9 mouse cellular contexts compared by ENCODE assay signal in the genomic region with DNA sequence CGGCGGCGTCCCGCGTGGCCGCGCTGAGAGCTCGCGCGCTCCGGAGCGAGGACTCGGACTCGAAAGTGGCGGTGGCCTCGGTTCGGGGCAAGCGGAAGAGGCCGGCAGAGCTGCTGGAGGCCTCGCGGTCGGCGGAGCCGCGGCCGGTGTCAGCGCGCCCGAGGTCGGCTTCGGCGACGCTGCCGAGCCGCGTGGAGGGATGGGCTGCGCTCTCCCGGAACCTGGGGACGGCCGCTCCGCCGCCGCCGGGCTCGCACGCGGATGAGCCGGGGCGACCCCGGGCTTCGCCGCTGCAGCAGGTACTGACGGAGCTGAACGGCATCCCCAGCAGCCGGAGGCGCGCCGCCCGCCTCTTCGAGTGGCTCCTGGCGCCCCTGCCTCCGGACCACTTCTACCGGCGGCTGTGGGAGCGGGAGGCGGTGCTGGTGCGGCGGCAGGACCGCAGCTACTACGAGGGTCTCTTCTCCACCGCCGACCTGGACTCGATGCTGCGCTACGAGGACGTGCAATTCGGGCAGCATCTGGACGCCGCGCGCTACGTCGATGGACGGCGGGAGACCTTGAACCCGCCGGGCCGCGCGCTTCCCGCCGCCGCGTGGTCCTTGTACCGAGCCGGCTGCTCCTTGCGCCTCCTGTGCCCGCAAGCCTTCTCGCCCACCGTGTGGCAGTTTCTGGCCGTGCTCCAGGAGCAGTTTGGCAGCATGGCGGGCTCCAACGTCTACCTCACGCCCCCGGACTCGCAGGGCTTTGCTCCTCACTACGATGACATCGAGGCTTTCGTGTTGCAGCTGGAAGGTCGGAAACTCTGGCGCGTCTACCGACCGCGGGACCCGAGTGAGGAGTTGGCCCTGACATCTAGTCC. TPM values are rescaled to one million over a fixed set of nuclear protein-coding genes. Genes with fewer than 3 reads are reported as not detected.
DNase-seq lines count a peak whose midpoint lies in the region; ATAC-seq and TF ChIP-seq lines count a peak whose summit lies in the region.
"Had no signal": no experiment of that assay in that cellular context is flagged by ENCODE, and none has a peak within 500 bp of the region (broad histone marks: within the 10 kb centered on the region; RNA-seq: fewer than 3 reads in every experiment).

No protein-coding gene starts in this region.

- peaks cover 37% of the 10 kb centered on the region for H3K79me2 ChIP-seq in CH12.LX (replicated peaks; ENCODE audit: control insufficient read depth, extremely low read depth, insufficient read depth, poor library complexity, severe bottlenecking)

- dilution Hi-C loops in CH12.LX (cut with MboI; ENCODE audit: extremely low pct_ligation_motif_present, extremely low pct_unique_long_range_greater_than_20kb, low sequenced_read_pairs), result no loop called here

- H3K36me3 ChIP-seq in CH12.LX (replicated peaks in 1 of 2; ENCODE audit: control insufficient read depth in 1 of 2, insufficient read depth in 1 of 2, low read length in 1 of 2), result peaks cover 0 to 31% of the 10 kb centered on the region in 2 experiments
- peaks cover 40% of the 10 kb centered on the region for H3K36me3 ChIP-seq in embryonic facial prominence, embryonic 10.5 days (replicated peaks)
- peaks cover 24% of the 10 kb centered on the region for H3K36me3 ChIP-seq in heart, embryonic 12.5 days
- H3K36me3 ChIP-seq in lung, embryonic 14.5 days (ENCODE audit: insufficient read depth), result peaks cover 28% of the 10 kb centered on the region

- peak overlapping the region; percentile 72 to 90 (median 82) for H3K4me3 ChIP-seq in CH12.LX (replicated peaks in 1 of 3; ENCODE audit: low read depth in 2 of 3, low read length in 2 of 3, poor library complexity in 1 of 3)
- H3K4me3 ChIP-seq in embryonic facial prominence, embryonic 10.5 days, result peak overlapping the region; percentile 94
- peak overlapping the region; percentile 90 for H3K4me3 ChIP-seq in heart, embryonic 12.5 days
- peak overlapping the region; percentile 91 for H3K4me3 ChIP-seq in lung, embryonic 14.5 days (ENCODE audit: low read depth, low read length)

- TF ChIP-seq POLR2A in CH12.LX (IDR thresholded peaks at IDR 0.05; ENCODE audit: low read depth, low read length), result no peak

- peak; percentile 48 for DNase-seq in CH12.LX (ENCODE audit: extremely low read depth)
- peak; percentile 64 for DNase-seq in adrenal gland, adult 2 months
- DNase-seq in embryonic facial prominence, embryonic 10.5 days (ENCODE audit: low spot score), result peak; percentile 70
- peak; percentile 33 to 54 for DNase-seq in kidney, postnatal 25 days
- DNase-seq in lung, embryonic 14.5 days, result peak; percentile 56
- DNase-seq in ovary, postnatal 10 days (ENCODE audit: low spot score), result peak; percentile 13
- peak; percentile 71 for DNase-seq in thymus, postnatal 4 days

- H3K9me3 ChIP-seq in CH12.LX (replicated peaks; ENCODE audit: low read length), result peaks cover 3% of the 10 kb centered on the region
- no peaks in the 10 kb centered on the region for H3K9me3 ChIP-seq in embryonic facial prominence, embryonic 10.5 days
- no peaks in the 10 kb centered on the region for H3K9me3 ChIP-seq in heart, embryonic 12.5 days (replicated peaks)
- H3K9me3 ChIP-seq in lung, embryonic 14.5 days (ENCODE audit: low read depth, low read length), result no peaks in the 10 kb centered on the region

- H3K4me1 ChIP-seq in CH12.LX (ENCODE audit: control insufficient read depth in 1 of 2, insufficient read depth in 2 of 2), result peaks cover 7 to 37% of the 10 kb centered on the region in 2 experiments
- H3K4me1 ChIP-seq in embryonic facial prominence, embryonic 10.5 days, result peaks cover 38% of the 10 kb centered on the region
- peaks cover 38% of the 10 kb centered on the region for H3K4me1 ChIP-seq in heart, embryonic 12.5 days (replicated peaks)
- H3K4me1 ChIP-seq in lung, embryonic 14.5 days (ENCODE audit: insufficient read depth), result peaks cover 12% of the 10 kb centered on the region

- H3K4me2 ChIP-seq in CH12.LX (ENCODE audit: insufficient read depth, low read depth, poor library complexity, severe bottlenecking), result peak overlapping the region; percentile 79
- peak overlapping the region; percentile 99 for H3K4me2 ChIP-seq in heart, embryonic 12.5 days
- H3K4me2 ChIP-seq in lung, embryonic 14.5 days, result peak overlapping the region; percentile 98

- no peak for TF ChIP-seq RAD21 in CH12.LX (IDR thresholded peaks at IDR 0.05; ENCODE audit: low read depth, low read length)

- WGBS in embryonic facial prominence, embryonic 10.5 days, result under 1% methylated on average over 116 of the region's 116 CpGs
- under 1% methylated on average over 116 of the region's 116 CpGs for WGBS in heart, embryonic 12.5 days
- WGBS in lung, embryonic 14.5 days, result under 1% methylated on average over 98 of the region's 116 CpGs

- TF ChIP-seq EP300 in CH12.LX (IDR thresholded peaks at IDR 0.05; ENCODE audit: low read length), result no peak

- ATAC-seq in heart, embryonic 12.5 days (ENCODE audit: insufficient number of reproducible peaks, low FRiP score), result peak; percentile 63
- ATAC-seq in lung, embryonic 14.5 days (ENCODE audit: insufficient read depth), result peak; percentile 59

- H3K9ac ChIP-seq in CH12.LX (ENCODE audit: insufficient read depth, low read depth), result peak overlapping the region; percentile 80
- peak overlapping the region; percentile 92 for H3K9ac ChIP-seq in heart, embryonic 12.5 days
- H3K9ac ChIP-seq in lung, embryonic 14.5 days, result peak overlapping the region; percentile 79

- H3K27ac ChIP-seq in CH12.LX (ENCODE audit: insufficient read depth, low read depth), result peak overlapping the region; percentile 59
- peak overlapping the region; percentile 93 for H3K27ac ChIP-seq in embryonic facial prominence, embryonic 10.5 days (replicated peaks)
- peak overlapping the region; percentile 71 for H3K27ac ChIP-seq in heart, embryonic 12.5 days (ENCODE audit: poor library complexity, severe bottlenecking)
- H3K27ac ChIP-seq in lung, embryonic 14.5 days (ENCODE audit: low read depth), result peak overlapping the region; percentile 75; the same call in 1 of the 2 replicates

- no peaks in the 10 kb centered on the region for H3K27me3 ChIP-seq in CH12.LX (replicated peaks)
- H3K27me3 ChIP-seq in embryonic facial prominence, embryonic 10.5 days (replicated peaks; ENCODE audit: low read depth, poor library complexity, severe bottlenecking), result no peaks in the 10 kb centered on the region
- no peaks in the 10 kb centered on the region for H3K27me3 ChIP-seq in heart, embryonic 12.5 days (replicated peaks)
- no peaks in the 10 kb centered on the region for H3K27me3 ChIP-seq in lung, embryonic 14.5 days (ENCODE audit: insufficient read depth, low read length)

- in situ Hi-C loops in CH12.LX (cut with MboI; ENCODE audit: low pct_ligation_motif_present, low pct_unique_long_range_greater_than_20kb, low sequenced_read_pairs), result loop anchor here (25.0 kb wide), 2 partner anchors 111 to 311 kb away; a partner anchor contains a TSS

- no peak for TF ChIP-seq CTCF in CH12.LX (conservative IDR thresholded peaks at IDR 0.05 in 1 of 2, IDR thresholded peaks at IDR 0.05 in 1 of 2; ENCODE audit: low read depth in 2 of 2, low read length in 2 of 2)
- no peak for TF ChIP-seq CTCF in lung, embryonic 14.5 days (IDR thresholded peaks at IDR 0.05; ENCODE audit: low read depth)

RNA-seq across cellular contexts. Expression of a gene that starts 0.7 kb away (rescaled TPM):
- total RNA-seq in CH12.LX (2012; rRNA removed) (31.9 and 41.5 TPM in 2 replicates), CH12.LX (2014; rRNA removed) (27.4 and 29.5 TPM in 2 replicates)
- polyA plus RNA-seq in CH12.LX (2012; ENCODE audit: insufficient read length, low read depth), result 33.5 and 34.3 TPM in 2 replicates
- total RNA-seq in adrenal gland, adult 2 months (2021), result 10 to 100 TPM; 11.9 to 12.4 TPM
- 27.4 and 34.8 TPM in 2 replicates for polyA plus RNA-seq in adrenal gland, adult 2 months (2012; rRNA removed)
- 15.9 and 16.8 TPM in 2 replicates for polyA plus RNA-seq in embryonic facial prominence, embryonic 10.5 days (2016; fragmentation: Nextera tagmentation; extraction: Ambion mirVana)
- 14.7 and 16.5 TPM in 2 replicates for polyA plus RNA-seq in heart, embryonic 12.5 days (2016; fragmentation: Nextera tagmentation; extraction: Ambion mirVana)
- polyA plus RNA-seq in lung, embryonic 14.5 days (2014; fragmentation: Nextera tagmentation; extraction: Ambion mirVana), result 18.6 and 20.1 TPM in 2 replicates

RNA-seq across cellular contexts. Expression of a gene that starts 29.3 kb away (rescaled TPM):
- total RNA-seq in CH12.LX (2012; rRNA removed) (5.7 and 6.2 TPM in 2 replicates), CH12.LX (2014; rRNA removed) (5.0 and 5.3 TPM in 2 replicates)
- 5.7 and 6.9 TPM in 2 replicates for polyA plus RNA-seq in CH12.LX (2012; ENCODE audit: insufficient read length, low read depth)
- 10 to 100 TPM; 49.9 to 53.8 TPM for total RNA-seq in adrenal gland, adult 2 months (2021)
- polyA plus RNA-seq in adrenal gland, adult 2 months (2012; rRNA removed), result 68.9 and 69.9 TPM in 2 replicates
- polyA plus RNA-seq in embryonic facial prominence, embryonic 10.5 days (2016; fragmentation: Nextera tagmentation; extraction: Ambion mirVana), result 39.3 and 41.9 TPM in 2 replicates
- 40.6 and 43.7 TPM in 2 replicates for polyA plus RNA-seq in heart, embryonic 12.5 days (2016; fragmentation: Nextera tagmentation; extraction: Ambion mirVana)
- 36.0 and 38.3 TPM in 2 replicates for polyA plus RNA-seq in lung, embryonic 14.5 days (2014; fragmentation: Nextera tagmentation; extraction: Ambion mirVana)

RNA-seq across cellular contexts. Expression of a gene that starts 33.6 kb away (rescaled TPM):
- total RNA-seq in CH12.LX (2012; rRNA removed), result not detected in 2 replicates
- not detected in 2 replicates for total RNA-seq in CH12.LX (2014; rRNA removed)
- polyA plus RNA-seq in CH12.LX (2012; ENCODE audit: insufficient read length, low read depth), result 0.08 TPM in 1 of 2 replicates, not detected in the other
- not detected for total RNA-seq in adrenal gland, adult 2 months (2021)
- polyA plus RNA-seq in adrenal gland, adult 2 months (2012; rRNA removed), result not detected in 2 replicates
- not detected in 2 replicates for polyA plus RNA-seq in embryonic facial prominence, embryonic 10.5 days (2016; fragmentation: Nextera tagmentation; extraction: Ambion mirVana)
- polyA plus RNA-seq in heart, embryonic 12.5 days (2016; fragmentation: Nextera tagmentation; extraction: Ambion mirVana), result not detected in 2 replicates
- polyA plus RNA-seq in lung, embryonic 14.5 days (2014; fragmentation: Nextera tagmentation; extraction: Ambion mirVana), result not detected in 2 replicates
- polyA plus RNA-seq: large intestine, adult 2 months had no signal

RNA-seq across cellular contexts. Expression of a gene that starts 36.6 kb away (rescaled TPM):
- total RNA-seq in CH12.LX (2012; rRNA removed) (10.2 and 13.2 TPM in 2 replicates), CH12.LX (2014; rRNA removed) (9.7 and 9.8 TPM in 2 replicates)
- 6.6 and 7.2 TPM in 2 replicates for polyA plus RNA-seq in CH12.LX (2012; ENCODE audit: insufficient read length, low read depth)
- total RNA-seq in adrenal gland, adult 2 months (2021), result 10 to 100 TPM; 19.5 to 26.1 TPM
- polyA plus RNA-seq in adrenal gland, adult 2 months (2012; rRNA removed), result 20.9 and 31.7 TPM in 2 replicates
- 18.9 and 19.1 TPM in 2 replicates for polyA plus RNA-seq in embryonic facial prominence, embryonic 10.5 days (2016; fragmentation: Nextera tagmentation; extraction: Ambion mirVana)
- polyA plus RNA-seq in heart, embryonic 12.5 days (2016; fragmentation: Nextera tagmentation; extraction: Ambion mirVana), result 43.8 and 45.1 TPM in 2 replicates
- polyA plus RNA-seq in lung, embryonic 14.5 days (2014; fragmentation: Nextera tagmentation; extraction: Ambion mirVana), result 30.3 and 31.3 TPM in 2 replicates

RNA-seq across cellular contexts. Expression of a gene that starts 58.2 kb away (rescaled TPM):
- total RNA-seq in CH12.LX (2012; rRNA removed) (0.42 TPM in 1 of 2 replicates, not detected in the other), CH12.LX (2014; rRNA removed) (not detected in 2 replicates)
- not detected in 2 replicates for polyA plus RNA-seq in CH12.LX (2012; ENCODE audit: insufficient read length, low read depth)
- total RNA-seq in adrenal gland, adult 2 months (2021), result 10 to 100 TPM; 11.8 TPM
- 2.9 and 4.1 TPM in 2 replicates for polyA plus RNA-seq in adrenal gland, adult 2 months (2012; rRNA removed)
- polyA plus RNA-seq in embryonic facial prominence, embryonic 10.5 days (2016; fragmentation: Nextera tagmentation; extraction: Ambion mirVana), result 21.5 and 29.6 TPM in 2 replicates
- 20.0 and 21.3 TPM in 2 replicates for polyA plus RNA-seq in heart, embryonic 12.5 days (2016; fragmentation: Nextera tagmentation; extraction: Ambion mirVana)
- polyA plus RNA-seq in lung, embryonic 14.5 days (2014; fragmentation: Nextera tagmentation; extraction: Ambion mirVana), result 92.9 and 98.2 TPM in 2 replicates

Comparison
In these comparisons a context has a peak if more than half of its experiments do, and no peak if none do; other contexts are left out.
1. Peak in every context shown above with its lines: DNase-seq, ATAC-seq, H3K4me3 ChIP-seq and H3K27ac ChIP-seq.
2. DNase-seq: peak in every context shown above with its lines; median percentile 71 in thymus, postnatal 4 days; 70 in embryonic facial prominence, embryonic 10.5 days; 64 in adrenal gland, adult 2 months; 56 in lung, embryonic 14.5 days; 48 in CH12.LX; 44 in kidney, postnatal 25 days; 13 in ovary, postnatal 10 days.